Mouse (Mus musculus): ENCODE data around the gene 3110082J24Rik.
"Not testable (repeated sequence)": the region's sequence is repeated elsewhere in the genome, so short reads cannot be mapped to it uniquely, and the experiment has no call there.

Gene 3110082J24Rik

GRCm38 (mm10) chr5:30067726-30068125, 38.2 kb downstream of the 3110082J24Rik start:
- DNase-seq = no peak

- not testable (repeated sequence) for DNase-seq
These were observed 46.3 kb downstream of the 3110082J24Rik start for GRCm38 (mm10) chr5:30059607-30060006.

GRCm38 (mm10) chr5:30058216-30058731, 47.6 kb downstream of the 3110082J24Rik start:
- DNase-seq = no peak

Measured in cerebellum, adult 18-20 months (tissue).